Mouse (Mus musculus) liver, embryonic 11.5 days (tissue): ENCODE data around the gene Irf4. TPM values are rescaled to one million over a fixed set of nuclear protein-coding genes. Genes with fewer than 3 reads are reported as not detected.

Experiments
- ATAC-seq: fragments of 200-750 bp; cut with Nextera tagmentation; replicated peaks from 2 replicates; pipeline ENCODE4 v1.8.0; 2017; ENCODE audit warnings: moderate number of reproducible peaks, mild to moderate bottlenecking, moderate TSS enrichment, moderate library complexity; ENCODE audit not compliant: low FRiP score
- DNase-seq: peaks from one replicate; pipeline ENCODE4 v3.0.0-alpha.2; 2017; ENCODE audit warnings: low spot score
- H3K27ac ChIP-seq: fragments of 300-500 bp; sonication (generic); 2 replicates; pipeline ENCODE4 v1.5.1; 2014; ENCODE audit warnings: mild to moderate bottlenecking, low read depth, low read length, control low read depth
- H3K27me3 ChIP-seq: fragments of 300-500 bp; sonication (generic); replicated peaks from 2 replicates; pipeline ENCODE4 v1.6.1; 2014; ENCODE audit warnings: low read length, mixed read lengths; ENCODE audit not compliant: control insufficient read depth, insufficient read depth
- H3K36me3 ChIP-seq: fragments of 300-500 bp; sonication (generic); 2 replicates; pipeline ENCODE4 v1.6.1; 2014; ENCODE audit warnings: mild to moderate bottlenecking, low read length, moderate library complexity, mixed read lengths; ENCODE audit not compliant: control insufficient read depth, insufficient read depth
- H3K4me1 ChIP-seq: fragments of 300-500 bp; sonication (generic); replicated peaks from 2 replicates; pipeline ENCODE4 v1.6.1; 2014; ENCODE audit warnings: low read length, mixed read lengths; ENCODE audit not compliant: control insufficient read depth, insufficient read depth
- H3K4me2 ChIP-seq: fragments of 300-500 bp; sonication (generic); 2 replicates; pipeline ENCODE4 v1.6.1; 2014; ENCODE audit warnings: mild to moderate bottlenecking, control low read depth, moderate library complexity
- H3K4me3 ChIP-seq: fragments of 300-500 bp; sonication (generic); 2 replicates; pipeline ENCODE4 v1.5.1; 2014; ENCODE audit warnings: low read depth, low read length, control low read depth
- H3K9ac ChIP-seq: fragments of 300-500 bp; sonication (generic); 2 replicates; pipeline ENCODE4 v1.6.1; 2014; ENCODE audit warnings: low read depth, low read length, control low read depth
- H3K9me3 ChIP-seq: fragments of 300-500 bp; sonication (generic); 2 replicates; pipeline ENCODE4 v1.6.1; 2016; ENCODE audit warnings: low read length, inconsistent platforms, mixed read lengths; ENCODE audit not compliant: control insufficient read depth
- WGBS: fragments of 180-500 bp; shearing (Covaris S2); extraction: QIAGEN DNeasy Blood & Tissue Kit; methylation state at CpG from one replicate; pipeline ENCODE4 v1.1.7; 2014; 5-methylcytosine and 5-hydroxymethylcytosine counted together
- polyA plus RNA-seq: library from polyadenylated mRNA; unstranded; fragments of >200 nt; fragmentation: Nextera tagmentation; extraction: Ambion mirVana; gene quantifications from 2 replicates; pipeline ENCODE4 v1.2.1, GENCODE M21; 2014

Irf4 gene
- polyA plus RNA-seq, 1 experiment from 2014 or later: 0.14 TPM

GRCm38 (mm10) chr13:30785423-30786040 lies 36.5 kb downstream of the Irf4 start:
- DNase-seq (no peak), ATAC-seq (no peak)
- 71% methylated on average over 4 of the region's 4 CpGs for WGBS
- no peaks in the 10 kb centered on the region for H3K9me3 ChIP-seq
- H3K36me3 ChIP-seq: no peaks in the 10 kb centered on the region
- H3K27ac ChIP-seq: no peak overlapping the region
- no peaks in the 10 kb centered on the region for H3K4me1 ChIP-seq
- no peak overlapping the region for H3K4me3 ChIP-seq
- no peak overlapping the region for H3K4me2 ChIP-seq
- H3K9ac ChIP-seq: no peak overlapping the region
- no peaks in the 10 kb centered on the region for H3K27me3 ChIP-seq

DNA sequence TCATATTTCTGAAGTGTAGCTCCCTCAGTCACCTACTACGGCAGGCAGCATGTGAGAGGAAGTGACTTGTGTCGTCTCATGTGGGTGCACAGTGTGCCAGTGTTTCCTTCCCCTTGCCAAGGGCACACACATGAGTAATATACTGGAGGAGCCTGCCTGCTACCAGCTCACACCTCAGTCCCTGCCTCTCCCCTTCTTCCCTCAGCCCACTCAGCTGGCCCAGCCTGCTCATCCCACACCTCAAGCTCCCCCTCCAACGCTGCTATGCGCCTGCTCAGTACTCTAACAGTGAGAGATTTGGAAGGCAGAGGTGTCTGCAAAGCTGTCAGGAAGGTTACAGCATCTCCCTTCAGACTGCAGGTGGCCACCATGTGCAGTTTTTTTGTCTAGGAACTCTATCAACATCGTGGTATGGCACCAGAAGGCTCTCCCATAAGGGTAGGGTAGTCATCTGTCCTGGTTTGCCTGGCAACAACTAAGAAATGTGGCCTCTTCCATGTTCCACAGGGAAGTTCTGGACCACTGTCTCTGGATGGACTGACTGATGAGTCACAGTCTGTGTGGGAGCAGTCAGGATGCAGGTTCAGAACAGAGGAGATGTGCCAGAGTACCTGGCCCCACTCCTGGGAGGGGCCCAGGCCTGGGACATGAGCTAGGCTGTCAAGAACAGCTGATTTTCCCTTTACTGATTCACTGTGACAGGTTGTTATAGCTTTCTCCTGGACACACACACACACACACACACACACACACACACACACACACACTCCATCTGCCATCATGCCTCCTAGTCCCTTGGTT lies 37.4 kb downstream of the Irf4 start:
- H3K36me3 ChIP-seq: no peaks in the 10 kb centered on the region
- no peaks in the 10 kb centered on the region for H3K27me3 ChIP-seq
- no peak overlapping the region for H3K9ac ChIP-seq
- no peak overlapping the region for H3K27ac ChIP-seq
- no peak for DNase-seq
- ATAC-seq: no peak
- no peak overlapping the region for H3K4me2 ChIP-seq
- H3K4me3 ChIP-seq: no peak overlapping the region
- no peaks in the 10 kb centered on the region for H3K9me3 ChIP-seq
- H3K4me1 ChIP-seq: no peaks in the 10 kb centered on the region
- 61% methylated on average over 5 of the region's 5 CpGs for WGBS

GRCm38 (mm10) chr13:30787036-30787320 lies 38.0 kb downstream of the Irf4 start:
- no peak for ATAC-seq
- no peak overlapping the region for H3K4me2 ChIP-seq
- H3K36me3 ChIP-seq: no peaks in the 10 kb centered on the region
- H3K27ac ChIP-seq: no peak overlapping the region
- no peak for DNase-seq
- no peak overlapping the region for H3K9ac ChIP-seq
- H3K4me3 ChIP-seq: no peak overlapping the region
- H3K4me1 ChIP-seq: no peaks in the 10 kb centered on the region
- no peaks in the 10 kb centered on the region for H3K9me3 ChIP-seq
- no peaks in the 10 kb centered on the region for H3K27me3 ChIP-seq
- 78% methylated on average over 2 of the region's 2 CpGs for WGBS

DNA sequence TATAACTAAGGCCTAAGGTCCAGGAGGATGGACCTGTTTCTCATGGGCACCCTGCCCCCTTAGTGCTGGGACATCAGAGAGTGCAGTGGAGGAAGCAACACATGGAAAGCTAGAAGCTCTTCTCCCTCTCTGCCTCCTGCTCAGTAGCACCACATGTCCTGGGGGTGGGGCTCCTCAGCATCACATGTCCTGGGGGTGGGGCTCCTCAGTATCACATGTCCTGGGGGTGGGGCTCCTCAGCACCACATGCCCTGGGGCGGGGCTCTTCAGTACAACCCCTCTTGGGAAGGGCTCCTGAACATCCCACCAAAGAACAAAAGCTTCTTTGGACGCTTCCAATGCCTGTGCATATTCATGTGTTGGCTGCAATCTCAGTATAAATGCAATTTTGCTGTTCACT lies 38.5 kb downstream of the Irf4 start:
- ATAC-seq (no peak), DNase-seq (no peak)
- no peaks in the 10 kb centered on the region for H3K4me1 ChIP-seq
- H3K27ac ChIP-seq: no peak overlapping the region
- 76% methylated on average over 2 of the region's 2 CpGs for WGBS
- no peaks in the 10 kb centered on the region for H3K36me3 ChIP-seq
- no peak overlapping the region for H3K4me2 ChIP-seq
- no peaks in the 10 kb centered on the region for H3K9me3 ChIP-seq
- no peak overlapping the region for H3K4me3 ChIP-seq
- H3K9ac ChIP-seq: no peak overlapping the region
- H3K27me3 ChIP-seq: no peaks in the 10 kb centered on the region

DNA sequence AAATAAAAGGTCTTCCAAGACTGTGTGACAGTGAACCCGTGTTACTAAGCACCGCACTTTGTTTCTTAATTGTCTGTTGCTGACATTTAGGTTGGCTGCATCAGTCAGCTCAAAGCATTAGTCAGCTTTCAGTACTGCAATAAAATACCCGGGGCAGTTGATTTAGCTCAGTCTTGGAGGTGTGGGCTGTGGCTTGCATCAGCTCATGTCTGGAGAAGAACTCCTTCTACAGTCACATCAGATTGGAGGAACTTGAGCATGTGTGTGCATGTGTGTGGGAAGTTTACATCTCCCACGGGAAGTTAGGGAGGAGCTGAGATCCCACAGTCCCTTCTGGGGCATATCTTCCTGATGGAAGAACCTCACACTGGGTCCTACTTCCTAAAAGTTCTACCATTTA lies 38.9 kb downstream of the Irf4 start:
- H3K9me3 ChIP-seq: no peaks in the 10 kb centered on the region
- no peak overlapping the region for H3K9ac ChIP-seq
- no peaks in the 10 kb centered on the region for H3K36me3 ChIP-seq
- no peaks in the 10 kb centered on the region for H3K27me3 ChIP-seq
- ATAC-seq (no peak), DNase-seq (no peak)
- 87% methylated on average over 4 of the region's 4 CpGs for WGBS
- no peak overlapping the region for H3K4me3 ChIP-seq
- H3K4me1 ChIP-seq: no peaks in the 10 kb centered on the region
- no peak overlapping the region for H3K4me2 ChIP-seq
- no peak overlapping the region for H3K27ac ChIP-seq

- 66% methylated on average over 3 of the region's 3 CpGs for WGBS
- Histone ChIP-seq H3K4me3 (no peak overlapping the region), H3K27ac (no peak overlapping the region), H3K4me1 (no peaks in the 10 kb centered on the region), H3K27me3 (no peaks in the 10 kb centered on the region), H3K36me3 (no peaks in the 10 kb centered on the region), H3K9me3 (no peaks in the 10 kb centered on the region), H3K9ac (no peak overlapping the region), H3K4me2 (no peak overlapping the region)
- no peak for ATAC-seq
- no peak for DNase-seq
These were observed 39.4 kb downstream of the Irf4 start for GRCm38 (mm10) chr13:30788421-30788820.

GRCm38 (mm10) chr13:30790016-30790415 lies 41.0 kb downstream of the Irf4 start:
- Histone ChIP-seq H3K4me2 (no peak overlapping the region), H3K4me3 (no peak overlapping the region), H3K9ac (no peak overlapping the region), H3K36me3 (no peaks in the 10 kb centered on the region), H3K27me3 (no peaks in the 10 kb centered on the region), H3K27ac (no peak overlapping the region), H3K4me1 (no peaks in the 10 kb centered on the region), H3K9me3 (no peaks in the 10 kb centered on the region)
- no peak for DNase-seq
- ATAC-seq: no peak
- WGBS: 74% methylated on average over 5 of the region's 5 CpGs

GRCm38 (mm10) chr13:30792308-30792707 lies 43.3 kb downstream of the Irf4 start:
- 51% methylated on average over 9 of the region's 9 CpGs for WGBS
- Histone ChIP-seq H3K9ac (no peak overlapping the region), H3K27ac (no peak overlapping the region), H3K36me3 (no peaks in the 10 kb centered on the region), H3K4me3 (no peak overlapping the region), H3K4me2 (no peak overlapping the region), H3K4me1 (no peaks in the 10 kb centered on the region), H3K27me3 (no peaks in the 10 kb centered on the region), H3K9me3 (no peaks in the 10 kb centered on the region)
- DNase-seq: no peak
- no peak for ATAC-seq

- Histone ChIP-seq H3K27me3 (no peaks in the 10 kb centered on the region), H3K27ac (no peak overlapping the region), H3K36me3 (no peaks in the 10 kb centered on the region), H3K9me3 (no peaks in the 10 kb centered on the region), H3K4me1 (no peaks in the 10 kb centered on the region), H3K9ac (no peak overlapping the region), H3K4me2 (no peak overlapping the region), H3K4me3 (no peak overlapping the region)
- no peak for DNase-seq
- ATAC-seq: no peak
- 69% methylated on average over 3 of the region's 3 CpGs for WGBS
These were observed 43.7 kb downstream of the Irf4 start for GRCm38 (mm10) chr13:30792741-30793140.
